Mouse (Mus musculus): ENCODE data around the gene Tpra1.

DNA sequence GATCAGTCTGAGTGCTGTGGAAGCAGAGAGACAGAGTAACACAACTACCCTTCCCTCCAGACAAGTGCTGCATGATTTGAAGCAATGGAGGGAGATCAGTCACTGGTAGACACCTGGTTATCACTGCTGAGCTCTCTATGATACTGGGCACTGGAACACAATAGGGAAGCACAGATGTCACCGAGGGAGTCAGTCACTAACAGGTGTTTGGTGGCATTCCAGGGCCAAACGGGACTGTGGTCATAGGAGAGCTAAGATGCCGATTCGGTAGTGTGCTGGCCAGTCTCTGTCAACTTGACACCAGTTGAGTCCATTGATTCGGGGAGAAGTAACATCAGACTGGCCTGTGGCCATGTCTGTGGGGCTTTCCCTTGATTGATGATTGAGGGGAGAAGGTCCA, 47.5 kb upstream of the Tpra1 start:
- TF ChIP-seq CTCF (IDR thresholded peaks at IDR 0.05; ENCODE audit: insufficient read depth, low read depth, low read length), result no peak
- TF ChIP-seq POLR2A (IDR thresholded peaks at IDR 0.05; ENCODE audit: insufficient read depth, low read depth, low read length), result no peak
